In genomic region chr11:16800507-16800906, GRCm38 (mm10) we compare ENCODE assay signal across 9 mouse cellular contexts. TPM values are rescaled to one million over a fixed set of nuclear protein-coding genes. Genes with fewer than 3 reads are reported as not detected.
DNase-seq lines count a peak whose midpoint lies in the region; ATAC-seq and TF ChIP-seq lines count a peak whose summit lies in the region.
"Had no signal": no experiment of that assay in that cellular context is flagged by ENCODE, and none has a peak within 500 bp of the region (broad histone marks: within the 10 kb centered on the region; RNA-seq: fewer than 3 reads in every experiment).

No protein-coding gene starts in this region.

- CTCF ChIA-PET in Patski (lab: Charles Lee), result interaction anchor here (1.0 to 2.7 kb wide), 4 partner anchors 9 to 268 kb away, joined by 3 to 9 read pairs (median 3); no protein-coding TSS in a partner anchor

- H3K4me1 ChIP-seq in intestine, postnatal 0 days (replicated peaks; ENCODE audit: control insufficient read depth, insufficient read depth, low read length), result peaks cover 24% of the 10 kb centered on the region
- H3K4me1 ChIP-seq in midbrain, postnatal 0 days (ENCODE audit: insufficient read depth, low read length), result no peaks in the 10 kb centered on the region
- H3K4me1 ChIP-seq in forebrain, embryonic 15.5 days, result 0 out of 2 replicates have a peak, but pooled peaks cover 4% of the 10 kb centered on the region
- H3K4me1 ChIP-seq: limb, embryonic 12.5 days had no signal

- peak; percentile 27 for ATAC-seq in Patski
- peak; percentile 95 for ATAC-seq in intestine, postnatal 0 days
- ATAC-seq in midbrain, postnatal 0 days (ENCODE audit: low FRiP score), result no peak
- no peak for ATAC-seq in forebrain, embryonic 15.5 days (replicated peaks)

- peak overlapping the region; percentile 83 for H3K27ac ChIP-seq in intestine, postnatal 0 days (ENCODE audit: low read depth, low read length)
- H3K27ac ChIP-seq in midbrain, postnatal 0 days (ENCODE audit: low read depth, low read length), result no peak overlapping the region
- H3K27ac ChIP-seq in forebrain, embryonic 15.5 days (replicated peaks), result no peak overlapping the region
- H3K27ac ChIP-seq: limb, embryonic 12.5 days had no signal

- no peak for DNase-seq in Patski (ENCODE audit: low read depth, low spot score)
- peak; percentile 55 to 70 for DNase-seq in gastrocnemius, adult 8-10 months (ENCODE audit: low spot score in 2 of 2)
- peak; percentile 74 for DNase-seq in lung, postnatal 14 days
- no peak for DNase-seq in midbrain, postnatal 0 days (ENCODE audit: low spot score)
- DNase-seq in neural tube, embryonic 10.5 days (ENCODE audit: extremely low spot score, low spot score), result no peak
- DNase-seq in thymus, postnatal 25 days, result no peak

- no peak overlapping the region for H3K4me3 ChIP-seq in intestine, postnatal 0 days (ENCODE audit: low read depth, low read length)
- no peak overlapping the region for H3K4me3 ChIP-seq in midbrain, postnatal 0 days (ENCODE audit: low read depth, low read length)
- H3K4me3 ChIP-seq in forebrain, embryonic 15.5 days, result no peak overlapping the region
- H3K4me3 ChIP-seq: limb, embryonic 12.5 days had no signal

- no peak overlapping the region; the same call in 1 of the 2 replicates for H3K9ac ChIP-seq in intestine, postnatal 0 days (ENCODE audit: low read depth, low read length)
- no peak overlapping the region for H3K9ac ChIP-seq in midbrain, postnatal 0 days (replicated peaks; ENCODE audit: low read length, poor library complexity, severe bottlenecking)
- no peak overlapping the region for H3K9ac ChIP-seq in forebrain, embryonic 15.5 days (replicated peaks)
- H3K9ac ChIP-seq: limb, embryonic 12.5 days had no signal

- H3K36me3 ChIP-seq in intestine, postnatal 0 days (ENCODE audit: control insufficient read depth, insufficient read depth), result no peaks in the 10 kb centered on the region
- H3K36me3 ChIP-seq in midbrain, postnatal 0 days (ENCODE audit: insufficient read depth, low read length), result no peaks in the 10 kb centered on the region
- H3K36me3 ChIP-seq in forebrain, embryonic 15.5 days, result no peaks in the 10 kb centered on the region
- H3K36me3 ChIP-seq: limb, embryonic 12.5 days had no signal

- in situ Hi-C loops in Patski (cut with MboI; ENCODE audit: low pct_unique_long_range_greater_than_20kb), result no loop called here

- POLR2A ChIA-PET in Patski (lab: Charles Lee), result no interaction called here

- no peaks in the 10 kb centered on the region for H3K9me3 ChIP-seq in intestine, postnatal 0 days (ENCODE audit: control insufficient read depth)
- no peaks in the 10 kb centered on the region for H3K9me3 ChIP-seq in midbrain, postnatal 0 days (ENCODE audit: low read length)
- no peaks in the 10 kb centered on the region for H3K9me3 ChIP-seq in forebrain, embryonic 15.5 days
- H3K9me3 ChIP-seq: limb, embryonic 12.5 days had no signal

- no peak for TF ChIP-seq CTCF in Patski (IDR thresholded peaks at IDR 0.05)
- TF ChIP-seq CTCF in intestine, postnatal 0 days (IDR thresholded peaks at IDR 0.05; ENCODE audit: low read depth), result no peak
- TF ChIP-seq CTCF in midbrain, postnatal 0 days (IDR thresholded peaks at IDR 0.05), result no peak

- no peaks in the 10 kb centered on the region for H3K27me3 ChIP-seq in Patski
- H3K27me3 ChIP-seq in intestine, postnatal 0 days (replicated peaks; ENCODE audit: control insufficient read depth, insufficient read depth, low read length), result no peaks in the 10 kb centered on the region
- H3K27me3 ChIP-seq in midbrain, postnatal 0 days (ENCODE audit: insufficient read depth, low read length), result no peaks in the 10 kb centered on the region
- H3K27me3 ChIP-seq in forebrain, embryonic 15.5 days, result no peaks in the 10 kb centered on the region
- H3K27me3 ChIP-seq: limb, embryonic 12.5 days had no signal

- WGBS in intestine, postnatal 0 days, result 18% methylated on average over 6 of the region's 6 CpGs
- WGBS in midbrain, postnatal 0 days, result 90% methylated on average over 6 of the region's 6 CpGs
- WGBS in forebrain, embryonic 15.5 days, result 87% methylated on average over 6 of the region's 6 CpGs

- H3K4me2 ChIP-seq in intestine, postnatal 0 days (replicated peaks; ENCODE audit: low read depth), result peak overlapping the region; percentile 40; the same call in 1 of the 2 replicates
- H3K4me2 ChIP-seq in midbrain, postnatal 0 days (ENCODE audit: low read depth, low read length, poor library complexity, severe bottlenecking), result no peak overlapping the region
- H3K4me2 ChIP-seq in forebrain, embryonic 15.5 days (replicated peaks), result no peak overlapping the region
- H3K4me2 ChIP-seq: limb, embryonic 12.5 days had no signal

RNA-seq across cellular contexts. Expression of gene Egfr, which starts 48.5 kb away (rescaled TPM):
- 30.7 TPM for polyA plus RNA-seq in Patski (2021)
- total RNA-seq in gastrocnemius, adult 8-10 months (2022), result 10 to 100 TPM in 1 of 4 experiments, 1 to 10 TPM in 3; 3.5 to 12.1 (median 8.5) TPM
- 5.0 and 7.0 TPM in 2 replicates for polyA plus RNA-seq in intestine, postnatal 0 days (2015; fragmentation: Nextera tagmentation; extraction: Ambion mirVana)
- total RNA-seq in midbrain, postnatal 0 days (2014; rRNA removed), result 19.3 and 25.1 TPM in 2 replicates
- polyA plus RNA-seq in midbrain, postnatal 0 days (2015; fragmentation: Nextera tagmentation; extraction: Ambion mirVana), result 9.6 and 10.7 TPM in 2 replicates
- 2.5 and 2.9 TPM in 2 replicates for polyA plus RNA-seq in forebrain, embryonic 15.5 days (2015; fragmentation: Nextera tagmentation; extraction: Ambion mirVana)

Comparison
In these comparisons a context has a peak if more than half of its experiments do, and no peak if none do; other contexts are left out.
1. ATAC-seq: peak in Patski (single experiment) and intestine, postnatal 0 days (single experiment); none in midbrain, postnatal 0 days (single experiment) and forebrain, embryonic 15.5 days (single experiment).
2. DNase-seq: peak in gastrocnemius, adult 8-10 months (2 of 2) and lung, postnatal 14 days (single experiment); none in Patski (single experiment), midbrain, postnatal 0 days (single experiment), neural tube, embryonic 10.5 days (single experiment) and thymus, postnatal 25 days (single experiment).